Mouse (Mus musculus) forebrain, embryonic 11.5 days (tissue): ENCODE results near the gene Pde6g. TPM values are rescaled to one million over a fixed set of nuclear protein-coding genes. Genes with fewer than 3 reads are reported as not detected.

Experiments used
- ATAC-seq: fragments of 200-750 bp; cut with Nextera tagmentation; replicated peaks from 2 replicates; pipeline ENCODE4 v1.8.0; 2017; ENCODE audit warnings: moderate TSS enrichment; ENCODE audit not compliant: low FRiP score
- DNase-seq: peaks from one replicate; pipeline ENCODE4 v3.0.0-alpha.2; 2017; ENCODE audit warnings: low spot score
- H3K27ac ChIP-seq: fragments of 300-500 bp; sonication (generic); 2 replicates; pipeline ENCODE4 v1.5.1; 2014; ENCODE audit warnings: low read depth, low read length
- H3K27me3 ChIP-seq: fragments of 300-500 bp; sonication (generic); 2 replicates; pipeline ENCODE4 v1.6.1; 2014; ENCODE audit warnings: mild to moderate bottlenecking, low read length, mixed read lengths; ENCODE audit not compliant: control insufficient read depth, insufficient read depth
- H3K36me3 ChIP-seq: fragments of 300-500 bp; sonication (generic); 2 replicates; pipeline ENCODE4 v1.6.1; 2014; ENCODE audit warnings: mild to moderate bottlenecking, low read length, moderate library complexity, mixed read lengths; ENCODE audit not compliant: control insufficient read depth, insufficient read depth
- H3K4me1 ChIP-seq: fragments of 300-500 bp; sonication (generic); replicated peaks from 2 replicates; pipeline ENCODE4 v1.6.1; 2014; ENCODE audit warnings: low read length, mixed read lengths; ENCODE audit not compliant: control insufficient read depth, insufficient read depth
- H3K4me2 ChIP-seq: fragments of 300-500 bp; sonication (generic); 2 replicates; pipeline ENCODE4 v1.6.1; 2014; ENCODE audit warnings: low read depth, mild to moderate bottlenecking, low read length, moderate library complexity, mixed read lengths; ENCODE audit not compliant: severe bottlenecking
- H3K4me3 ChIP-seq: fragments of 300-500 bp; sonication (generic); 2 replicates; pipeline ENCODE4 v1.5.1; 2014; ENCODE audit warnings: low read depth, low read length
- H3K9ac ChIP-seq: fragments of 300-500 bp; sonication (generic); 2 replicates; pipeline ENCODE4 v1.6.1; 2014; ENCODE audit warnings: low read length
- H3K9me3 ChIP-seq: fragments of 300-500 bp; sonication (generic); 2 replicates; pipeline ENCODE4 v1.6.1; 2016; ENCODE audit warnings: low read length, mixed read lengths; ENCODE audit not compliant: control insufficient read depth
- WGBS: fragments of 180-500 bp; shearing (Covaris S2); extraction: QIAGEN DNeasy Blood & Tissue Kit; methylation state at CpG from one replicate; pipeline ENCODE4 v1.1.7; 2014; 5-methylcytosine and 5-hydroxymethylcytosine counted together
- polyA plus RNA-seq: library from polyadenylated mRNA; unstranded; fragments of >200 nt; fragmentation: Nextera tagmentation; extraction: Ambion mirVana; gene quantifications from 2 replicates; pipeline ENCODE4 v1.2.1, GENCODE M21; 2014

Pde6g gene
- 0.21 and 0.59 TPM in 2 replicates for polyA plus RNA-seq

GRCm38 (mm10) chr11:120453306-120453705, at the start of gene Pde6g:
Pde6g (minus strand) TSS chr11:120453500.
- Histone ChIP-seq H3K27me3 (no peaks in the 10 kb centered on the region), H3K4me1 (no peaks in the 10 kb centered on the region; the same call in 1 of the 2 replicates), H3K27ac (no peak within 1 kb of the TSS), H3K9ac (no peak within 1 kb of the TSS), H3K36me3 (no peaks in the 10 kb centered on the region), H3K4me2 (no peak within 1 kb of the TSS), H3K4me3 (no peak within 1 kb of the TSS), H3K9me3 (no peaks in the 10 kb centered on the region)
- ATAC-seq (no peak), DNase-seq (no peak)
- 89% methylated on average over 4 of the region's 4 CpGs for WGBS

- Histone ChIP-seq H3K4me2 (no peak overlapping the region), H3K36me3 (peaks cover 2% of the 10 kb centered on the region; the same call in 1 of the 2 replicates), H3K4me1 (no peaks in the 10 kb centered on the region; the same call in 1 of the 2 replicates), H3K27me3 (no peaks in the 10 kb centered on the region), H3K4me3 (no peak overlapping the region), H3K9me3 (no peaks in the 10 kb centered on the region), H3K9ac (no peak overlapping the region), H3K27ac (no peak overlapping the region)
- ATAC-seq (no peak), DNase-seq (no peak)
- WGBS, result 88% methylated on average over 4 of the region's 4 CpGs
Observed at GRCm38 (mm10) chr11:120501701-120502100, 48.4 kb upstream of the Pde6g start.

- no peak overlapping the region for H3K27ac ChIP-seq
- no peaks in the 10 kb centered on the region for H3K27me3 ChIP-seq
- no peak overlapping the region for H3K4me3 ChIP-seq
- H3K36me3 ChIP-seq, result peaks cover 2% of the 10 kb centered on the region; the same call in 1 of the 2 replicates
- H3K9me3 ChIP-seq, result no peaks in the 10 kb centered on the region
- no peak overlapping the region for H3K4me2 ChIP-seq
- WGBS, result 73% methylated on average over 6 of the region's 6 CpGs
- DNase-seq, result peak; percentile 48
- H3K9ac ChIP-seq, result no peak overlapping the region
- no peak for ATAC-seq
- H3K4me1 ChIP-seq, result no peaks in the 10 kb centered on the region; the same call in 1 of the 2 replicates
Observed at GRCm38 (mm10) chr11:120501018-120501417, 47.7 kb upstream of the Pde6g start.

- Histone ChIP-seq H3K27ac (no peak overlapping the region), H3K4me3 (no peak overlapping the region), H3K9ac (no peak overlapping the region), H3K4me2 (no peak overlapping the region), H3K4me1 (no peaks in the 10 kb centered on the region; the same call in 1 of the 2 replicates), H3K9me3 (no peaks in the 10 kb centered on the region), H3K27me3 (no peaks in the 10 kb centered on the region), H3K36me3 (peaks cover 2% of the 10 kb centered on the region; the same call in 1 of the 2 replicates)
- DNase-seq (peak; percentile 45), ATAC-seq (no peak)
- 37% methylated on average over 3 of the region's 3 CpGs for WGBS
Observed at GRCm38 (mm10) chr11:120500357-120500756, 47.1 kb upstream of the Pde6g start.

- no peak overlapping the region for H3K9ac ChIP-seq
- no peak overlapping the region for H3K4me2 ChIP-seq
- no peaks in the 10 kb centered on the region for H3K27me3 ChIP-seq
- peak; percentile 45 for DNase-seq
- peaks cover 2% of the 10 kb centered on the region; the same call in 1 of the 2 replicates for H3K36me3 ChIP-seq
- no peaks in the 10 kb centered on the region; the same call in 1 of the 2 replicates for H3K4me1 ChIP-seq
- 80% methylated on average over 6 of the region's 6 CpGs for WGBS
- ATAC-seq, result no peak
- no peak overlapping the region for H3K27ac ChIP-seq
- no peaks in the 10 kb centered on the region for H3K9me3 ChIP-seq
- no peak overlapping the region for H3K4me3 ChIP-seq
Observed at GRCm38 (mm10) chr11:120499894-120500293, 46.6 kb upstream of the Pde6g start.

- Histone ChIP-seq H3K9ac (no peak overlapping the region), H3K9me3 (no peaks in the 10 kb centered on the region), H3K4me3 (no peak overlapping the region), H3K27ac (no peak overlapping the region), H3K27me3 (no peaks in the 10 kb centered on the region), H3K36me3 (peaks cover 2% of the 10 kb centered on the region; the same call in 1 of the 2 replicates), H3K4me2 (no peak overlapping the region), H3K4me1 (no peaks in the 10 kb centered on the region; the same call in none of the 2 replicates)
- WGBS, result 86% methylated on average over 5 of the region's 5 CpGs
- ATAC-seq, result no peak
- DNase-seq, result peak; percentile 47
Observed at GRCm38 (mm10) chr11:120498891-120499290, 45.6 kb upstream of the Pde6g start.

GRCm38 (mm10) chr11:120498226-120498625, 44.9 kb upstream of the Pde6g start:
- H3K27ac ChIP-seq, result no peak overlapping the region
- ATAC-seq (no peak), DNase-seq (peak; percentile 44)
- peaks cover 5% of the 10 kb centered on the region for H3K4me1 ChIP-seq
- 95% methylated on average over 12 of the region's 12 CpGs for WGBS
- no peaks in the 10 kb centered on the region for H3K27me3 ChIP-seq
- H3K4me2 ChIP-seq, result no peak overlapping the region
- no peak overlapping the region for H3K9ac ChIP-seq
- no peak overlapping the region for H3K4me3 ChIP-seq
- H3K9me3 ChIP-seq, result no peaks in the 10 kb centered on the region
- H3K36me3 ChIP-seq, result peaks cover 2% of the 10 kb centered on the region; the same call in 1 of the 2 replicates

- ATAC-seq (no peak), DNase-seq (no peak)
- no peak overlapping the region for H3K4me2 ChIP-seq
- H3K4me3 ChIP-seq, result no peak overlapping the region
- no peak overlapping the region for H3K9ac ChIP-seq
- peaks cover 11% of the 10 kb centered on the region for H3K4me1 ChIP-seq
- no peaks in the 10 kb centered on the region for H3K27me3 ChIP-seq
- H3K27ac ChIP-seq, result no peak overlapping the region
- 96% methylated on average over 3 of the region's 3 CpGs for WGBS
- H3K9me3 ChIP-seq, result no peaks in the 10 kb centered on the region
- peaks cover 2% of the 10 kb centered on the region; the same call in 1 of the 2 replicates for H3K36me3 ChIP-seq
Observed at GRCm38 (mm10) chr11:120497436-120497835, 44.1 kb upstream of the Pde6g start.

GRCm38 (mm10) chr11:120493911-120494310, 40.6 kb upstream of the Pde6g start:
- peaks cover 20% of the 10 kb centered on the region for H3K4me1 ChIP-seq
- H3K9me3 ChIP-seq, result no peaks in the 10 kb centered on the region
- no peak overlapping the region for H3K27ac ChIP-seq
- no peak for ATAC-seq
- H3K36me3 ChIP-seq, result peaks cover 4% of the 10 kb centered on the region; the same call in 1 of the 2 replicates
- WGBS, result 77% methylated on average over 3 of the region's 3 CpGs
- H3K4me3 ChIP-seq, result no peak overlapping the region
- H3K4me2 ChIP-seq, result no peak overlapping the region
- no peak for DNase-seq
- H3K27me3 ChIP-seq, result no peaks in the 10 kb centered on the region
- no peak overlapping the region for H3K9ac ChIP-seq
